Mouse (Mus musculus) megakaryocyte progenitor cell, adult 5-6 weeks (primary cell): ENCODE measurements around the gene Smpdl3b. TPM values are rescaled to one million over a fixed set of nuclear protein-coding genes. Genes with fewer than 3 reads are reported as not detected.

ENCODE experiments used
- ATAC-seq: replicated peaks from 2 replicates; pipeline ENCODE4 v1.8.0; 2016; ENCODE audit warnings: mild to moderate bottlenecking, moderate TSS enrichment, inconsistent platforms; ENCODE audit not compliant: poor library complexity
- total RNA-seq, 2 experiments: library from RNA; stranded (forward) in 1 of 2; stranded (reverse) in 1 of 2; fragments of 157-497, 149-512 nt in 1 of 2; fragments of 200-1000 nt in 1 of 2; gene quantifications; 2 replicates each; pipeline versions ENCODE4 v1.2.3 to v1.2.4; 2015 to 2017

Smpdl3b gene
- total RNA-seq, 2 experiments from 2014 or later: 0.07 to 0.33 TPM

- ATAC-seq: no peak
Observed at GRCm38 (mm10) chr4:132735894-132736293, 21.2 kb downstream of the Smpdl3b start.

- no peak for ATAC-seq
Observed at GRCm38 (mm10) chr4:132735389-132735788, 21.7 kb downstream of the Smpdl3b start.

GRCm38 (mm10) chr4:132734766-132735165, 22.3 kb downstream of the Smpdl3b start:
- no peak for ATAC-seq

GRCm38 (mm10) chr4:132733071-132733770, 23.8 kb downstream of the Smpdl3b start:
- no peak for ATAC-seq

- peak; percentile 93 for ATAC-seq
Observed at GRCm38 (mm10) chr4:132732148-132732684, 24.8 kb downstream of the Smpdl3b start, which contains the start of gene Xkr8. Gene Xkr8 (minus strand): TSS chr4:132732546.

GRCm38 (mm10) chr4:132731616-132732015, 25.4 kb downstream of the Smpdl3b start:
- ATAC-seq: no peak

GRCm38 (mm10) chr4:132728233-132728632, 28.8 kb downstream of the Smpdl3b start:
- no peak for ATAC-seq

GRCm38 (mm10) chr4:132718251-132718650, 38.8 kb downstream of the Smpdl3b start:
- no peak for ATAC-seq

GRCm38 (mm10) chr4:132713181-132713580, 43.9 kb downstream of the Smpdl3b start:
- ATAC-seq: no peak

- no peak for ATAC-seq
Observed at GRCm38 (mm10) chr4:132706885-132707284, 50.2 kb downstream of the Smpdl3b start.

- no peak for ATAC-seq
Observed at GRCm38 (mm10) chr4:132702076-132702475, 55.0 kb downstream of the Smpdl3b start.

- ATAC-seq: no peak
Observed at GRCm38 (mm10) chr4:132693366-132693765, 63.7 kb downstream of the Smpdl3b start.

GRCm38 (mm10) chr4:132689634-132690033, 67.4 kb downstream of the Smpdl3b start:
- no peak for ATAC-seq

Other genes with a start within 250 kb of the Smpdl3b start
- gene Sesn2, start 246.8 kb downstream of the Smpdl3b start, total RNA-seq (2015): 2.4 and 3.4 TPM in 2 replicates
- 2.6 and 3.0 TPM in 2 replicates for gene Sesn2, start 246.8 kb downstream of the Smpdl3b start, total RNA-seq (2017)
- gene Atpif1, start 223.6 kb downstream of the Smpdl3b start, total RNA-seq (2015): 678 and 715 TPM in 2 replicates
- gene Atpif1, start 223.6 kb downstream of the Smpdl3b start, total RNA-seq (2017): 1,407 and 1,519 TPM in 2 replicates
- gene Dnajc8, start 221.7 kb downstream of the Smpdl3b start, total RNA-seq (2015): 134 and 147 TPM in 2 replicates
- 416 and 463 TPM in 2 replicates for gene Dnajc8, start 221.7 kb downstream of the Smpdl3b start, total RNA-seq (2017)
- 1.1 and 1.3 TPM in 2 replicates for gene Ptafr, start 193.2 kb downstream of the Smpdl3b start, total RNA-seq (2015)
- 2.5 and 2.9 TPM in 2 replicates for gene Ptafr, start 193.2 kb downstream of the Smpdl3b start, total RNA-seq (2017)
- 55.0 and 58.2 TPM in 2 replicates for gene Eya3, start 118.3 kb downstream of the Smpdl3b start, total RNA-seq (2015)
- 26.7 and 28.7 TPM in 2 replicates for gene Eya3, start 118.3 kb downstream of the Smpdl3b start, total RNA-seq (2017)
- gene Xkr8, start 24.7 kb downstream of the Smpdl3b start, total RNA-seq (2015): 2.6 and 3.9 TPM in 2 replicates
- gene Xkr8, start 24.7 kb downstream of the Smpdl3b start, total RNA-seq (2017): 3.4 and 4.8 TPM in 2 replicates
- gene Rpa2, start 11.1 kb upstream of the Smpdl3b start, total RNA-seq (2015): 62.3 and 65.5 TPM in 2 replicates
- gene Rpa2, start 11.1 kb upstream of the Smpdl3b start, total RNA-seq (2017): 56.2 and 68.4 TPM in 2 replicates
- gene Themis2, start 39.1 kb upstream of the Smpdl3b start, total RNA-seq (2015): 27.5 and 35.0 TPM in 2 replicates
- 18.9 and 23.6 TPM in 2 replicates for gene Themis2, start 39.1 kb upstream of the Smpdl3b start, total RNA-seq (2017)
- 36.1 and 42.9 TPM in 2 replicates for gene Ppp1r8, start 85.9 kb upstream of the Smpdl3b start, total RNA-seq (2015)
- gene Ppp1r8, start 85.9 kb upstream of the Smpdl3b start, total RNA-seq (2017): 62.9 and 71.0 TPM in 2 replicates
- gene Stx12, start 127.3 kb upstream of the Smpdl3b start, total RNA-seq (2015): 34.4 and 36.5 TPM in 2 replicates
- 31.3 and 33.1 TPM in 2 replicates for gene Stx12, start 127.3 kb upstream of the Smpdl3b start, total RNA-seq (2017)
- 17.9 and 18.0 TPM in 2 replicates for gene Fam76a, start 165.3 kb upstream of the Smpdl3b start, total RNA-seq (2015)
- gene Fam76a, start 165.3 kb upstream of the Smpdl3b start, total RNA-seq (2017): 31.5 and 42.0 TPM in 2 replicates
- gene Fgr, start 216.8 kb upstream of the Smpdl3b start, total RNA-seq (2015): 3.2 and 3.4 TPM in 2 replicates
- gene Fgr, start 216.8 kb upstream of the Smpdl3b start, total RNA-seq (2017): 2.5 and 3.0 TPM in 2 replicates